Comparison of ENCODE assay signal across 13 mouse cellular contexts in genomic region chr9:75427366-75428273, GRCm38 (mm10). TPM values are rescaled to one million over a fixed set of nuclear protein-coding genes. Genes with fewer than 3 reads are reported as not detected.
DNase-seq lines count a peak whose midpoint lies in the region; ATAC-seq lines count a peak whose summit lies in the region.
"Had no signal": no experiment of that assay in that cellular context is flagged by ENCODE, and none has a peak within 500 bp of the region (broad histone marks: within the 10 kb centered on the region; RNA-seq: fewer than 3 reads in every experiment).

No protein-coding gene starts in this region.

- 75% methylated on average over 9 of the region's 9 CpGs for WGBS in hindbrain, embryonic 16.5 days
- WGBS in hindbrain, embryonic 14.5 days = 80% methylated on average over 9 of the region's 9 CpGs
- 78% methylated on average over 9 of the region's 9 CpGs for WGBS in intestine, embryonic 15.5 days
- WGBS in kidney, embryonic 16.5 days = 71% methylated on average over 9 of the region's 9 CpGs

- H3K4me3 ChIP-seq in hindbrain, embryonic 16.5 days (ENCODE audit: low read length) = no peak overlapping the region
- no peak overlapping the region for H3K4me3 ChIP-seq in hindbrain, embryonic 14.5 days (replicated peaks; ENCODE audit: low read length)
- no peak overlapping the region for H3K4me3 ChIP-seq in intestine, embryonic 15.5 days (replicated peaks)
- H3K4me3 ChIP-seq in kidney, embryonic 16.5 days (ENCODE audit: low read length) = no peak overlapping the region
- H3K4me3 ChIP-seq: hindbrain, embryonic 15.5 days had no signal

- no peak overlapping the region for H3K27ac ChIP-seq in hindbrain, embryonic 16.5 days (ENCODE audit: low read depth, low read length)
- no peak overlapping the region for H3K27ac ChIP-seq in hindbrain, embryonic 14.5 days
- no peak overlapping the region for H3K27ac ChIP-seq in intestine, embryonic 15.5 days
- H3K27ac ChIP-seq in kidney, embryonic 16.5 days (ENCODE audit: low read length) = no peak overlapping the region
- H3K27ac ChIP-seq: hindbrain, embryonic 15.5 days; macrophage had no signal

- no peak overlapping the region for H3K9ac ChIP-seq in hindbrain, embryonic 16.5 days (ENCODE audit: low read depth, low read length)
- no peak overlapping the region for H3K9ac ChIP-seq in hindbrain, embryonic 14.5 days
- H3K9ac ChIP-seq in intestine, embryonic 15.5 days = no peak overlapping the region
- H3K9ac ChIP-seq in kidney, embryonic 16.5 days (replicated peaks; ENCODE audit: low read length) = no peak overlapping the region
- H3K9ac ChIP-seq: hindbrain, embryonic 15.5 days had no signal

- DNase-seq in hindbrain, embryonic 14.5 days (ENCODE audit: low spot score) = no peak
- peak; percentile 98 for DNase-seq in brain, adult 2 months (ENCODE audit: low read depth, low spot score)
- DNase-seq in cerebellum, postnatal 14 days = peak; percentile 75 to 86
- peak; percentile 62 to 64 for DNase-seq in layer of hippocampus, adult 8-10 months (ENCODE audit: low spot score in 2 of 2)
- DNase-seq in urinary bladder, postnatal 4 days (ENCODE audit: low spot score in 2 of 2) = no peak
- DNase-seq: adrenal gland, adult 8-10 months; kidney, postnatal 4 days; thymus, adult 2 months had no signal

- no peaks in the 10 kb centered on the region for H3K36me3 ChIP-seq in hindbrain, embryonic 16.5 days (ENCODE audit: control insufficient read depth, insufficient read depth, low read length)
- H3K36me3 ChIP-seq in hindbrain, embryonic 14.5 days (replicated peaks; ENCODE audit: control insufficient read depth, insufficient read depth) = no peaks in the 10 kb centered on the region
- no peaks in the 10 kb centered on the region for H3K36me3 ChIP-seq in intestine, embryonic 15.5 days
- no peaks in the 10 kb centered on the region for H3K36me3 ChIP-seq in kidney, embryonic 16.5 days (ENCODE audit: insufficient read depth, low read length)
- H3K36me3 ChIP-seq: hindbrain, embryonic 15.5 days had no signal

- no peaks in the 10 kb centered on the region for H3K27me3 ChIP-seq in hindbrain, embryonic 16.5 days (replicated peaks; ENCODE audit: control insufficient read depth, insufficient read depth, low read length)
- no peaks in the 10 kb centered on the region for H3K27me3 ChIP-seq in hindbrain, embryonic 14.5 days (ENCODE audit: control insufficient read depth, insufficient read depth, low read length)
- H3K27me3 ChIP-seq in intestine, embryonic 15.5 days (replicated peaks) = no peaks in the 10 kb centered on the region
- no peaks in the 10 kb centered on the region for H3K27me3 ChIP-seq in kidney, embryonic 16.5 days (ENCODE audit: insufficient read depth, low read length)
- H3K27me3 ChIP-seq: hindbrain, embryonic 15.5 days had no signal

- H3K4me1 ChIP-seq in hindbrain, embryonic 16.5 days (ENCODE audit: control insufficient read depth, insufficient read depth, low read depth, low read length) = no peaks in the 10 kb centered on the region
- no peaks in the 10 kb centered on the region for H3K4me1 ChIP-seq in hindbrain, embryonic 14.5 days (replicated peaks; ENCODE audit: control insufficient read depth, insufficient read depth, low read length)
- H3K4me1 ChIP-seq in intestine, embryonic 15.5 days (replicated peaks) = no peaks in the 10 kb centered on the region
- H3K4me1 ChIP-seq in kidney, embryonic 16.5 days (ENCODE audit: insufficient read depth, low read length) = no peaks in the 10 kb centered on the region
- H3K4me1 ChIP-seq: hindbrain, embryonic 15.5 days had no signal

- H3K9me3 ChIP-seq in hindbrain, embryonic 16.5 days (ENCODE audit: control insufficient read depth, low read length) = no peaks in the 10 kb centered on the region
- H3K9me3 ChIP-seq in hindbrain, embryonic 14.5 days (ENCODE audit: control insufficient read depth, low read length) = no peaks in the 10 kb centered on the region
- no peaks in the 10 kb centered on the region for H3K9me3 ChIP-seq in intestine, embryonic 15.5 days
- H3K9me3 ChIP-seq in kidney, embryonic 16.5 days (ENCODE audit: low read length) = no peaks in the 10 kb centered on the region
- H3K9me3 ChIP-seq: hindbrain, embryonic 15.5 days had no signal

- 0 out of 2 replicates have a peak, but pooled peaks have one; percentile 50 for ATAC-seq in hindbrain, embryonic 16.5 days
- no peak for ATAC-seq in hindbrain, embryonic 14.5 days (ENCODE audit: low FRiP score)
- no peak for ATAC-seq in intestine, embryonic 15.5 days
- no peak for ATAC-seq in kidney, embryonic 16.5 days (ENCODE audit: low FRiP score, low TSS enrichment)

- H3K4me2 ChIP-seq in hindbrain, embryonic 16.5 days (ENCODE audit: low read length) = no peak overlapping the region
- no peak overlapping the region for H3K4me2 ChIP-seq in hindbrain, embryonic 14.5 days (replicated peaks)
- H3K4me2 ChIP-seq in intestine, embryonic 15.5 days (replicated peaks) = no peak overlapping the region
- H3K4me2 ChIP-seq in kidney, embryonic 16.5 days (replicated peaks; ENCODE audit: low read depth, low read length) = no peak overlapping the region
- H3K4me2 ChIP-seq: hindbrain, embryonic 15.5 days had no signal

RNA-seq across cellular contexts. Expression of gene Leo1, which starts 13.7 kb away (rescaled TPM):
- polyA plus RNA-seq in hindbrain, embryonic 16.5 days (2015; fragmentation: Nextera tagmentation; extraction: Ambion mirVana) = 42.6 and 43.0 TPM in 2 replicates
- polyA plus RNA-seq in hindbrain, embryonic 14.5 days (2014; fragmentation: Nextera tagmentation; extraction: Ambion mirVana) = 36.1 and 36.9 TPM in 2 replicates
- 10 to 100 TPM; 19.8 to 22.8 (median 21.1) TPM for total RNA-seq in layer of hippocampus, adult 8-10 months (2022)
- polyA plus RNA-seq in intestine, embryonic 15.5 days (2015; fragmentation: Nextera tagmentation; extraction: Ambion mirVana) = 32.5 and 35.2 TPM in 2 replicates
- polyA plus RNA-seq in kidney, embryonic 16.5 days (2015; fragmentation: Nextera tagmentation; extraction: Ambion mirVana) = 40.1 and 43.1 TPM in 2 replicates

RNA-seq across cellular contexts. Expression of gene Mapk6, which starts 17.8 kb away (rescaled TPM):
- polyA plus RNA-seq in hindbrain, embryonic 16.5 days (2015; fragmentation: Nextera tagmentation; extraction: Ambion mirVana) = 142 and 147 TPM in 2 replicates
- 185 and 192 TPM in 2 replicates for polyA plus RNA-seq in hindbrain, embryonic 14.5 days (2014; fragmentation: Nextera tagmentation; extraction: Ambion mirVana)
- total RNA-seq in layer of hippocampus, adult 8-10 months (2022) = 10 to 100 TPM; 26.9 to 33.1 (median 28.2) TPM
- 47.2 and 55.5 TPM in 2 replicates for polyA plus RNA-seq in intestine, embryonic 15.5 days (2015; fragmentation: Nextera tagmentation; extraction: Ambion mirVana)
- 55.0 and 61.9 TPM in 2 replicates for polyA plus RNA-seq in kidney, embryonic 16.5 days (2015; fragmentation: Nextera tagmentation; extraction: Ambion mirVana)

Comparison
In these comparisons a context has a peak if more than half of its experiments do, and no peak if none do; other contexts are left out.
1. DNase-seq: peak in brain, adult 2 months (single experiment), cerebellum, postnatal 14 days (2 of 2) and layer of hippocampus, adult 8-10 months (2 of 2); none in hindbrain, embryonic 14.5 days (single experiment) and urinary bladder, postnatal 4 days (0 of 2).